Mouse (Mus musculus): ENCODE data around the gene Olfr221.

The Olfr221 gene

DNA sequence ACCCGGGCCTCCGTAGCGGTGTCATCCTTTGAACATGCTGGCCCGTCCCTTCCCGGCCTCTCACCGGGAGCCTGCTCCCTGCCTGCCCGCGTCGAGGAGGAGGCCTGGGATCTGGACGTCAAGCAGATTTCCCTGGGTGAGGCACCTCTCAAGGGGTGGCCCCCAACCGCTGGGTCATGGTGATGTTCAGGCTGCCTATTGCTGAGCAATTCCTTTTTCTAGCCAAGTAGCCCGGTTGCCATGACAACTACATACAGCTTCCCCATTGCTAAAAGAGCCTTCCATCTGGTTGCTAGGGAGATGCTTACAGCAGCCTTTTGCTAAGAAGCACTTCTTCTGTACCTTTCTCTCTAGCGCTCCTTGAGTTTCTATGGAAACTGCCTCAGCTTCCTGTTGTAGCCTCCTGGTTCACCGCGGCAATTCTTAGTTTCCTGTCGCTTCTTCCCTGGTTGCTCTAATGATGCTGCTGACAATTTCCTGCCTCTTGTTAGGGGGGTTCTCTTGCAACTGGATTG lies 38.2 kb downstream of the Olfr221 start:
- peak; percentile 80 for DNase-seq (ENCODE audit: low spot score)

DNA sequence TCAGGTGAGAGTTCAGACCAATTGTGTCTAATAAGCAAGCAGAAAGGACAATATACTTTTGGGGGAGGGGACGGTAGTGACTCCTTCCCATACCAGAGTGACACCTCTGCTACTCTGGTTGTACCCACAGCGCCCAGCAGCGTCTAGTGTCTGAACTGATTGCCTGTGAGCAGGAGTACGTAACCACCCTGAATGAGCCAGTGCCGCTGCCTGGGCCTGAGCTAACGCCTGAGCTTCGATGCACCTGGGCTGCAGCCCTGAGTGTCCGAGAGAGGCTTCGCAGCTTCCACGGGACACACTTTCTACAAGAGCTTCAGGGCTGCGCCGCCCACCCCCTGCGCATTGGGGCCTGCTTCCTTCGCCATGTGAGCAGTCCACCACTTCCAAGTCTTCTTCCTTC lies 44.8 kb downstream of the Olfr221 start:
- no peak for DNase-seq (ENCODE audit: low spot score)

DNA sequence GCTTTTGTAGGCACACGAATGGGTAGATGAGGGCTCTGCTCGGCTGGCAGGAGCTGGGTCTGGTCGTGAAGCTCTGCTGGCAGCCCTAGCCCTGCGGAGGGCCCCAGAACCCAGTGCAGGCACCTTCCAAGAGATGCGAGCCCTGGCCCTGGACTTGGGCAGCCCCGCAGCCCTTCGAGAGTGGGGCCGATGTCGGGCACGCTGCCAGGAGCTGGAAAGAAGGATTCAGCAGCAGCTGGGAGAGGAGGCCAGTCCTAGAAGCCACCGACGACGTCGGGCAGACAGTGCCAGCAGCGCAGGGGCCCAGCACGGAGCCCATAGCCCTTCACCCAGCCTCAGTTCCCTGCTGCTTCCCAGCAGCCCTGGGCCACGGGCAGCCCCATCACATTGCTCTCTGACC lies 45.4 kb downstream of the Olfr221 start:
- DNase-seq (ENCODE audit: low spot score) = no peak

DNA sequence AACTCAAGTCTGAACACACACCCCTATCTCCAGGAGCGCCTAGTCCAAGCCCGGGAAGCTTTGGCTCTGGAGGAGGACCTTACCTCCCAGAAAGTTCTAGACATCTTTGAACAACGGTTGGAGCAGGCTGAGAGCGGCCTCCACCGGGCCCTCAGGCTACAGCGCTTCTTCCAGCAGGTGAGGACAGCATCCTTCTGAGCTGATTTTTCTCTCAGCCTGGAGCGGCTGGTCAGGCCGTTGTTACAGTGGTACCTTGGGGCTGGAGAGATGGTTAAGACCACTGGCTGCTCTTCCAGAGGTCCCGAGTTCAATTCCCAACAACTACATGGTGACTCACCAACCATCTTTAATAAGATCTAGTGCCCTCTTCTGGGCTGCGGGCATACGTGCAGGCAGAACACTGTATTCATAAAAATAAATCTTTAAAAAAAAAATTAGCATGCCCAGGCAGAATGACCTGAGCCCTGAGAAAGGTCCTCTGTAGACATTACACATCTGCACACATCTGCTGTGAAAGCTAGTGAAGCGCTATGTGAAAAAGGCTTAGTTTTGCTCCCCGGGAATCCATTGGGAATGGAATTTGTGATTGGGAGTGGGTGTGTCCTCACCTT lies 45.9 kb downstream of the Olfr221 start:
- DNase-seq (ENCODE audit: low spot score) = peak; percentile 45

DNA sequence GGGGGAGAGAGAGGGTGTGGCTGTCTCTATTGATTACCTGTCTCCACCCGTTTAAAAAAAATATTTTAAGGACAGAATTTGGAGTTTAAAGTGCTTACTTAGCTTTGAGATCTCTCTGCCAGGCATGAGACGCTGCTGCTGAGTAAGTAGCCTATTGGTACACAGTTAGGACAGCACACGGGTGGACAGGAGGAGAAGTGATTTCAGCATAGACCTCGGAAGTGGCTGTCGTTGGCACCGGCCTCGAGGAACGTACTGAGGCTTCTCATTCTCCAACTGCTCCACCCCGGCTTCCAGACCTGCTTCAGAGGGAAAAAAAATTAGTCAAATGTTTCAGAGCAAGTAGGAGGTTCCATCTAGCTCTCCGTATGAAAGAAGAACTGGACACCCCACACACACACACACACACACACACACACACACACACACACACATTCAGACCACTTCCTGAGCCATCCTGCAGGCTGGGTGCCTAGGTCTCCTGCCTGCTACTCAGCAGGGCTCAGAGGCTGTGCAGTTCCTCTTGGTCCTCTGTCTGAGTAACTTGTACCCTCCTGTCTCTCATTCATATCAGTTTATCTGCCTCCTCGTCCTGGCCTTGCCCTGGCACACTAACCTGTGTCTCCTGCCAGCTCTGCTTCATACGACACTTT lies 46.9 kb downstream of the Olfr221 start:
- DNase-seq (ENCODE audit: low spot score) = peak; percentile 5

DNA sequence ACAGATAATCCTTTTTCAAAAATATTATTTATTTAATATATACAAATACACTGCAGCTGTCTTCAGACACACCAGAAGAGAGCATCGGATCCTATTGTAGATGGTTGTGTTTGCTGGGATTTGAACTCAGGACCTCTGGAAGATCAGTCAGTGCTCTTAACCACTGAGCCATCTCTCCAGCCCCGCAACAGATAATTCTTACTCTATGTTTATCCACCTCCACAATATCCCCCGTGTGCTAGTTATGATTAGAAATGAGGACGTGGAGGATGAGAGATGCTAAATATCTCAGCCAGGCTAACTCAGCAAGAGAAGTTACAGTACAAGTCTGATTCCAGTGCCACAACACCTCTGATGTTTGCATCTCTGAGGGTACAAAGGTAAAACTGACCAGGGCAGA lies 47.8 kb downstream of the Olfr221 start:
- no peak for DNase-seq (ENCODE audit: low spot score)

DNA sequence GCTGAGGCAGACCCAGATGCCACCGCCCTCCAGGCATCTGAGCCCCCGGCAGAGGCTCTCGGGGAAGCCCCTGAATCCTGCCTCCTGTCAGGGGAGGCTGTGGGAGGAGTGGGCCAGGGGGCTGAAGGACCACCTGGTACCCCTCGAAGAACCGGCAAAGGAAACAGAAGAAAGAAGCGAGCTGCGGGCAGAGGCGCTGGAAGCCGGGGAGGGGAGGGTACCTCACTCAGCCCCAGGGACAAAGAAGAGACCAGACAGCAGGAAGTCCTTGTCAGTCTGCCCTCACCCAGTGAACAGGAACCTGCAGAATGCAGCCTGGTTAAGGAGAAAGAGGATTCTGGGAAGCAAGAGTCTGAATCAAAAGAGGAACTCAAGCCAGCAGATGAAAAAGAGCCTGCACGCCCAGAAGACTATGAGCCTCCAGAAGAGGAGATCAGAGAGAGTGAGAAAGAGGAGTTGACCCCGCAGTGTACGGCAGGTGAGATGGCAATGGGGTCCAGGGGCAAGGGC lies 52.7 kb downstream of the Olfr221 start:
- DNase-seq (ENCODE audit: low spot score) = no peak

DNA sequence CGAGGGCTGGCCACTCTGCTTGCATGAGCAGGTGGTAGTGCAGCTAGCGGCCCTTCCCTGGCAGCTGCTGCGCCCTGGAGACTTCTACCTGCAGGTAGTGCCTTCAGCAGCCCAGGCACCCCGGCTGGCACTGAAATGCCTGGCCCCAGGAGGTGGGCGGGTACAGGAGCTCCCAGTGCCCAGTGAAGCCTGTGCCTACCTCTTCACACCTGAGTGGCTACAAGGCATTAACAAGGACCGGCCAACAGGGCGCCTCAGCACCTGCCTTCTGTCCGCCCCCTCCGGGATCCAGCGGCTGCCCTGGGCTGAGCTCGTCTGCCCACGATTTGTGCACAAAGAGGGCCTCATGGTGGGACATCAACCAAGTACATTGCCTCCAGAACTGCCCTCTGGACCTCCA lies 53.5 kb downstream of the Olfr221 start:
- no peak for DNase-seq (ENCODE audit: low spot score)

DNA sequence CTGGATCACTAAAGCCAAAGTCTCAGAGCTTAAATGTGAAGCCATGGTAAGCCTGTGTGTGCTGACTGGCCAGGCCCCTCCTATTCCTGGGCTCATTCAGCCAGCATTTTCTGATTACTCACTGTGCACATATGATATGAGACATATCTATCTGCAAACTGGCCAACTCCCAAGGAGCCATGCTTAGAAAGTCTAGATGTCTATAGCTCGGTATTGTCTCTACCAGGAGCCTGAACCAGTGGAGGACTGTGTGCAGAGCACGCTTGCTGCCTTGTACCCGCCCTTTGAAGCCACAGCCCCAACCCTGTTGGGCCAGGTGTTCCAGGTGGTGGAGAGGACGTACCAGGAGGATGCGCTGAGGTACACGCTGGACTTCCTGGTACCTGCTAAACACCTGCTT lies 55.1 kb downstream of the Olfr221 start:
- DNase-seq (ENCODE audit: low spot score) = no peak

DNA sequence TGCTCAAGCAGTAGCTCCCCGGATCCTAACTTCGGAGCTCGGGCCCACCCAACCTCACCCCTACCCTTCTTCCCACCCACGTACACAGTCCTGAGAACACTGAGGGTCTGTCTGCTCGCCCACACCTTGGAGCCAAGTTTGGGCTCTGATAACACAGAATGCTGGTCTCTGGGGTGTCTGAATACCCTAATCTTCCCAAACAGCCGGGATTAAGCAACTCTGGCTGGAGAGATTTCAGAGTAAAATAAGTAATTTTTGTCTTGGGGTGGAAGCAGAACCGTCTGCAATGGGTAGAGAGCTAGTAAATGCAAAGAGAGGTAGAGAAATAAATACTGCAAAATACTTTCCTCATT lies 56.1 kb downstream of the Olfr221 start:
- no peak for DNase-seq (ENCODE audit: low spot score)

DNA sequence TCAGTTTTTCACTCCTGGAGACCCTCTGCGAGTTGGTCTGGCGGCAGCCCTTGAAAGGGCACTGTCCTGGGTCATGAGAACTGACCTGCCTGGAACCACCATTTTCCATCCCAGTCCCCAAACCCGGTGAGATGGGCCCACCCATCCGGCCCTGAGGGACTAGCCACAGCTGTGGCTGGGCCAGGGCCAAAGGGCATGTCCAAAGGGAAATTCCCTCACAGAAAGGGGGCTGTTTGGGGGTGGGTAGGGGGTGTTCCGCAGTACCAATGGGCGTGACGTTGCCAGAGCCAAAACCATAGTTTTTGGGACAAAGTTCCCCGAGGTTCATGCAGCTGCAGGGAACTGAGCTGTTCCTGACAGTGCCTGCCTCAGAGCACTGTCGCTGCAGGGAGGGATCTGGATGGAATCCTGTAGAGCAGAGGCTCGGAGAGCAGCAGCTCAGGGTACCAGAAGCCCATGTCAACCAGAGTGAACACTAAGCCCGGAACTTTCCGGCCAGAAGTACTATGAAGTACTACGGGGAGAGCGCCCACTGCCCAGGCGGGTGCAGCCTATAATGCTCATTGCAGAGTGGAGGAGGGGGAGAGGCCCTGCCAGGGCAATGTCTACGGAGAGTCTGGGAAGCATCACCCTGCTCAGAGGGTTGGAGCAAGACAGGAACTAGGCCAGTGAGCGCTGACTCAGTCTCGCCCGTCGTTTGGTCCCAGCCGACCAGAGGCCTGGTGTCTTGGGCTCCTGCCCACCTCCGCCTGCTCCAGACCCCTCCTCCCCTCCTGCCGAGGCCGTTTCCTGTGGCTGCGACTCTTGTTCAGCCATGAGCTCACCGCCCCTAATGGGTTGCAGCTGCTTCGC lies 56.7 kb downstream of the Olfr221 start:
- DNase-seq (ENCODE audit: low spot score) = peak; percentile 93

DNA sequence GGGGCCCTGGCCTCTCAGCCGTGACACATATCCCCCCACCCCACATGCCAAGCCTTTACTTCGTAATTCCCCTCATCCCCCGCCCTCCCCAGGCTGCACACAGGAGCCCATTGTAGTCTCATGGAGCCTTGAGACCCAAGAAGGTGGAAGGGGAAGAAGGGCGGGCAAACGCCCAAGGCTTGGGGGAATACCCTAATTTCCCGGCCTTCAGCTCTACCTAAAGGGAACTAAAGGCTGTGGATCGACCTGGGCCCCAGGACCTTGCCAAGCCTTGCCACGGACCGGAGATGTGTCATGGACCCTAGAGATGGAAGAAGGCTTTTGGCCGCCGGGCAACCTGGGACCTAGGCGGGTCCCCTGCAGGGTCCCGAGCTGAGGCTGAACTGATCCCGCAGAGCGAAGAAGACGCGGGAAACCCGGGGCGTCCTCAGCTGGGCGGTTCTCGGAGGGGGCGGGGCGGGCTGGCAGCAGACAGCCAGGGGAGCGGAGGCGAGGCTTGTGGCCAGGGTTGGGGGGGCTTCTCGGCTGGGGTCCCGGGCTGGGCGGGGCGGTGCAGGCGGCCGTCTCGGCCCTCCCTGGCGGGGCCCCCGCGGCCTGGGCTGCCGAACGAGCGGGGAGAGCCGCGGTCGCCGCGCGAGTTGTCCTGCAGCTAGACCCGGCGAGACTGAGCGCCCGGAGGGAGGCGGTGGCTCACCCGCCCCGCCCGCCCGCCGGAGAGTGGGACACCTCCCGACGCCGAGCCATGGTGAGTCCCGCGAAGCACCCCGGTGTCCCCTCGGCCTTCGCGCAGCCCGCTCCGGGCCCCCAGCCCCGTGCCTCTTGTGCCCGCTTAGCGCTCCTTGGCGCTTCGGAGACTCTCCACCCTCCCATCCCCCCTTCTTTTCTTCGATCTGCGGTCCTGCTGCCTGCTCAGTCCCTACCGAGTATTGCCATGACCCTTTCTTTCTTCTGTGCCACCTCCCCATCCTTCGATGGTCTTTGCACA lies 57.7 kb downstream of the Olfr221 start, which contains the start of gene Arhgef40:
Arhgef40 (plus strand) TSS at position 473 of the 985 bp plus-strand sequence.
- peak; percentile 68 for DNase-seq (ENCODE audit: low spot score)

Data from MN1 (cell line).